Mouse (Mus musculus): Measurements from ENCODE around the gene Npff. TPM values are rescaled to one million over a fixed set of nuclear protein-coding genes. Genes with fewer than 3 reads are reported as not detected.

Npff gene
- polyA plus RNA-seq, 1 experiment from 2014 or later: 5.4 TPM

GRCm38 (mm10) chr15:102518859-102519201 is 5.9 kb downstream of the Npff start:
- Histone ChIP-seq H3K27ac (peak overlapping the region; percentile 100), H3K36me3 (peaks cover 23% of the 10 kb centered on the region), H3K9me3 (no peaks in the 10 kb centered on the region), H3K9ac (peak overlapping the region; percentile 87), H3K4me2 (peak overlapping the region; percentile 92), H3K4me3 (peak overlapping the region; percentile 76), H3K27me3 (no peaks in the 10 kb centered on the region), H3K4me1 (peaks cover 33% of the 10 kb centered on the region)
- WGBS: 10% methylated on average over 9 of the region's 9 CpGs
- ATAC-seq (ENCODE audit: borderline replicate concordance, extremely low read depth, low FRiP score, low TSS enrichment): no peak

GRCm38 (mm10) chr15:102517976-102518858 is 6.5 kb downstream of the Npff start, which contains the start of gene Tarbp2:
Tarbp2 (plus strand) TSS chr15:102518192.
- Histone ChIP-seq H3K27me3 (no peaks in the 10 kb centered on the region), H3K27ac (peak within 1 kb of the TSS; percentile 100), H3K36me3 (peaks cover 19% of the 10 kb centered on the region), H3K9me3 (no peaks in the 10 kb centered on the region), H3K4me3 (peak within 1 kb of the TSS; percentile 76), H3K4me1 (peaks cover 33% of the 10 kb centered on the region), H3K4me2 (peak within 1 kb of the TSS; percentile 92), H3K9ac (peak within 1 kb of the TSS; percentile 87)
- ATAC-seq (ENCODE audit: borderline replicate concordance, extremely low read depth, low FRiP score, low TSS enrichment): peak; percentile 92
- under 1% methylated on average over 60 of the region's 60 CpGs for WGBS

DNA sequence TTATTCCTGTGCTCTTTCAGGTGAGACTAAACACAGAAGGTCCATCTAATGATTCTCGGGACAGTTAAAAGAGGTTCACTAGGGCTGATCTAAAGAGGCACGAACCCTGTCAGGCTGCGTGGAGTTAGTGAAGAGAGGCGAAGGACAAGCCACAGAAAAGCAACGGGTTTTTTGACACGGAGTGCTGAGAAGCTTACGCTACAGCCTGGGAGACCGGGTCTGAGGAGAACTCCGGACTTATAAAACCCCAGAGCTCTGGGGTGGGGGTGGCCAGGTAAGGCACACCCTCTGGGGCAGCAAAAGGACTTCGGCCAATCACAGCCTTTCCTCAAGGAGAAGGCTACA is 7.1 kb downstream of the Npff start:
- peak overlapping the region; percentile 76 for H3K4me3 ChIP-seq
- ATAC-seq (ENCODE audit: borderline replicate concordance, extremely low read depth, low FRiP score, low TSS enrichment): no peak
- peak overlapping the region; percentile 59 for H3K9ac ChIP-seq
- no peaks in the 10 kb centered on the region for H3K27me3 ChIP-seq
- H3K36me3 ChIP-seq: peaks cover 19% of the 10 kb centered on the region
- peak overlapping the region; percentile 84 for H3K27ac ChIP-seq
- peak overlapping the region; percentile 92 for H3K4me2 ChIP-seq
- H3K9me3 ChIP-seq: no peaks in the 10 kb centered on the region
- H3K4me1 ChIP-seq: peaks cover 33% of the 10 kb centered on the region
- 0% methylated on average over 10 of the region's 10 CpGs for WGBS

DNA sequence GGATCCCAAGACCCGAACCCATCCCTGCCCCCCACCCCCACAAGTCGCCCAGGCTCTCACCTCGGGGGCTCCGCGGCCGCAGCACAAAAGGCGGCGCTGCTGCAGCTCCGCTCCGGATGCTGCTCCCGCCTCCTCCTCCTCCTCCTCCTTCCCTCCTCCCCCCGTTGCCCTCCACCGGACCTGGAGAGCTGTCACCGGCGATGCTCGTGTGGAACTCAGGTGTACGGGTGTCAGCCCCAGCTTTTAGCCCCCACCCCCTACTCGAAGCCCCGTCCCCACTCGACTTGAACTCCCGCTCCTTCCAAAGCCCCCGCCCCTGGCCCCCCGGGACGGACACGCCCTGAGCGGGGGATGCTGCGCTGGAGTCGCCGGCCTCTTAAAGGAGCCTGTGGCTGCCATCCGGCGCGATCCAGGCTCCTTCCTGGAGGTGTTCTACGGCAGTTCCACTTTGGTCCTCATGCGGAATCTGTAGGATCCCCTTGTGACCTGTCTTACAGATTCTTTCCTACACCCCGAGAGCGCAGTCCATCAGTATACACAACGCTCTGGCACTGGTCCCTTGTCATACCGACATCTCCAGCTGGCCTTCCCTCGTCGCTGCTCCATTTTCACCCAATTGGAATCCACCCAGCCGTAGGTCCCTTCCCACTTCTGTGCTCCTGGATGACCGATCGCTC is 7.9 kb downstream of the Npff start, which contains the start of gene Map3k12:
Map3k12 (minus strand) TSS at position 337 of the 677 bp plus-strand sequence.
- Histone ChIP-seq H3K4me3 (peak within 1 kb of the TSS; percentile 76), H3K36me3 (peaks cover 13% of the 10 kb centered on the region; the same call in 1 of the 2 replicates), H3K9me3 (no peaks in the 10 kb centered on the region), H3K9ac (peak within 1 kb of the TSS; percentile 59), H3K4me2 (peak within 1 kb of the TSS; percentile 92), H3K4me1 (peaks cover 38% of the 10 kb centered on the region), H3K27ac (peak within 1 kb of the TSS; percentile 84), H3K27me3 (no peaks in the 10 kb centered on the region)
- ATAC-seq (ENCODE audit: borderline replicate concordance, extremely low read depth, low FRiP score, low TSS enrichment): peak; percentile 2; the same call in 1 of the 2 replicates
- WGBS: under 1% methylated on average over 42 of the region's 43 CpGs

GRCm38 (mm10) chr15:102516293-102516692 is 8.4 kb downstream of the Npff start:
- H3K27ac ChIP-seq: peak overlapping the region; percentile 84
- H3K9me3 ChIP-seq: no peaks in the 10 kb centered on the region
- peaks cover 43% of the 10 kb centered on the region for H3K4me1 ChIP-seq
- peak overlapping the region; percentile 76 for H3K4me3 ChIP-seq
- no peak for ATAC-seq (ENCODE audit: borderline replicate concordance, extremely low read depth, low FRiP score, low TSS enrichment)
- no peaks in the 10 kb centered on the region for H3K27me3 ChIP-seq
- peak overlapping the region; percentile 92 for H3K4me2 ChIP-seq
- H3K9ac ChIP-seq: peak overlapping the region; percentile 59
- H3K36me3 ChIP-seq: peaks cover 9% of the 10 kb centered on the region; the same call in 1 of the 2 replicates
- WGBS: under 1% methylated on average over 12 of the region's 12 CpGs

- ATAC-seq (ENCODE audit: borderline replicate concordance, extremely low read depth, low FRiP score, low TSS enrichment): no peak
- Histone ChIP-seq H3K27me3 (no peaks in the 10 kb centered on the region), H3K4me1 (peaks cover 48% of the 10 kb centered on the region), H3K27ac (no peak overlapping the region), H3K4me3 (peak overlapping the region; percentile 76), H3K36me3 (peaks cover 4% of the 10 kb centered on the region; the same call in 1 of the 2 replicates), H3K4me2 (peak overlapping the region; percentile 92), H3K9me3 (no peaks in the 10 kb centered on the region), H3K9ac (peak overlapping the region; percentile 59)
- WGBS: 43% methylated on average over 4 of the region's 4 CpGs
These were observed 9.0 kb downstream of the Npff start for GRCm38 (mm10) chr15:102515791-102516190.

- no peak overlapping the region for H3K27ac ChIP-seq
- no peak for ATAC-seq (ENCODE audit: borderline replicate concordance, extremely low read depth, low FRiP score, low TSS enrichment)
- no peaks in the 10 kb centered on the region for H3K27me3 ChIP-seq
- H3K9ac ChIP-seq: no peak overlapping the region
- H3K4me2 ChIP-seq: peak overlapping the region; percentile 92
- 84% methylated on average over 2 of the region's 2 CpGs for WGBS
- H3K9me3 ChIP-seq: no peaks in the 10 kb centered on the region
- H3K36me3 ChIP-seq: no peaks in the 10 kb centered on the region
- peaks cover 46% of the 10 kb centered on the region for H3K4me1 ChIP-seq
- peak overlapping the region; percentile 76 for H3K4me3 ChIP-seq
These were observed 9.5 kb downstream of the Npff start for GRCm38 (mm10) chr15:102515261-102515660.

DNA sequence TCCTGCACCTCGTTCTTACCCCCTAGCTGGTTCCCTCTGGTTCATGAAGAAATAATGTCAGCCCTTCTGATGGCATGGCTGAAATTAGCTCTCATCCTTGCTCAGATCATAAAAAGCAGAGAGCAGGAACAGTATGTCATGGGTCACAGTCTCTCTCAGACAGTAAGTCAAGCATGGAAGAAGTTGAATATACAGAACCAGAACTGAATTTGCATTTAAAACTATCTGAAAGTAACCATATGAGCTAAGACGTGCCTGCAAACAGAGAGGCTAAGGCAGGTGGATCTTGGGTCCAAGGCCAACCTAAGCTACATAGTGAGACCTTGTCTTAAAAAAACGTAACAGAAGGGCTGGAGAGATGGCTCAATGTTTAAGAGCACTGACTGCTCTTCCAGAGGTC is 11.7 kb downstream of the Npff start:
- Histone ChIP-seq H3K9ac (no peak overlapping the region), H3K27me3 (no peaks in the 10 kb centered on the region), H3K4me2 (no peak overlapping the region), H3K27ac (no peak overlapping the region), H3K4me1 (peaks cover 35% of the 10 kb centered on the region), H3K4me3 (no peak overlapping the region), H3K36me3 (no peaks in the 10 kb centered on the region), H3K9me3 (no peaks in the 10 kb centered on the region)
- WGBS: 77% methylated on average over 3 of the region's 3 CpGs
- ATAC-seq (ENCODE audit: borderline replicate concordance, extremely low read depth, low FRiP score, low TSS enrichment): no peak

DNA sequence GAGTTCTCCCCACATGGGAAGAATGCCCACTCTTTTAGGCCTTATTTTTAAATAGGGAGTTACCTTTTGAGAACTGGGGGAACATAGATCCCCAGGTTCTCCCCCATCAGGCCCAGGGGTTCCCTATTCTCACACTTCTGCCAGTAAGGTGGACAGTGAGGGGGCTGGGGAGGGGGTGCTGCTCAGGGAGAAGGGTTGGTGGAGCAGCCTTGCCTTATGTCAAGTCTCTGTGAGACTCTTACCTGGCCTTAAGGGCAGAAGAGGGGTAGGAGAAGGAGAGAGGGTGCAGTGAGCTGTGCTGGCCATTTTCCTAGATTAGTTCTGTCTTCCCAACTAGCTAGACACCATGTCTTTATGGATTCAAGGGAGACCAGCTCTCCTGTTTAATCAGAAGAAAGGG is 12.3 kb downstream of the Npff start:
- no peaks in the 10 kb centered on the region for H3K27me3 ChIP-seq
- H3K36me3 ChIP-seq: no peaks in the 10 kb centered on the region
- no peaks in the 10 kb centered on the region for H3K9me3 ChIP-seq
- ATAC-seq (ENCODE audit: borderline replicate concordance, extremely low read depth, low FRiP score, low TSS enrichment): no peak
- H3K4me3 ChIP-seq: no peak overlapping the region
- no peak overlapping the region for H3K4me2 ChIP-seq
- H3K4me1 ChIP-seq: peaks cover 35% of the 10 kb centered on the region
- H3K9ac ChIP-seq: no peak overlapping the region
- H3K27ac ChIP-seq: no peak overlapping the region

DNA sequence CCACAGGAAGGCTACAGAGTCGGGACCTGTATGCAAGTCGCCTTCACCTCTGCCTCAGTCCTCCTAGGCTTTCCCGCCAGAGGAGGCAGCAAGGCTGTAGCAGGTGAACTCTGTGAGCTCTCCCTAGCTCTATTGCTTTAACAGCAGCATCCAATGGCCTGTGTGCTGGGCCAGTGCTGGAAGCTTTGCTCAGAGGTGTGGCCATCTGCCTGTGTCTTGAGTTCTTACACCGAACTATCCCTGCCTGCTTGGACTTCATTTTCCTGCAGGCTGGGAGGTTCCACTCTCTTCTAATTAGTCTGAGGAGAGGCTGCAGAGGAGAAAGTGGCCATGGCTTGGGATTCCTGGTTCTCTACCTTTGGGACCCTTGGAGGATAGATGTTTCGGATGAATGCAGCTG is 12.7 kb downstream of the Npff start:
- Histone ChIP-seq H3K36me3 (no peaks in the 10 kb centered on the region), H3K4me3 (no peak overlapping the region), H3K27me3 (no peaks in the 10 kb centered on the region), H3K9ac (0 out of 2 replicates have a peak overlapping the region, but pooled peaks have one; percentile 5), H3K4me2 (no peak overlapping the region), H3K9me3 (no peaks in the 10 kb centered on the region), H3K4me1 (peaks cover 35% of the 10 kb centered on the region), H3K27ac (0 out of 2 replicates have a peak overlapping the region, but pooled peaks have one; percentile 10)
- ATAC-seq (ENCODE audit: borderline replicate concordance, extremely low read depth, low FRiP score, low TSS enrichment): no peak
- WGBS: 47% methylated on average over 5 of the region's 5 CpGs

GRCm38 (mm10) chr15:102511285-102511833 is 13.4 kb downstream of the Npff start:
- no peaks in the 10 kb centered on the region for H3K36me3 ChIP-seq
- H3K9ac ChIP-seq: no peak overlapping the region
- 17% methylated on average over 6 of the region's 6 CpGs for WGBS
- H3K27ac ChIP-seq: 0 out of 2 replicates have a peak overlapping the region, but pooled peaks have one; percentile 68
- peak overlapping the region; percentile 62 for H3K4me3 ChIP-seq
- H3K27me3 ChIP-seq: no peaks in the 10 kb centered on the region
- ATAC-seq (ENCODE audit: borderline replicate concordance, extremely low read depth, low FRiP score, low TSS enrichment): no peak
- no peaks in the 10 kb centered on the region for H3K9me3 ChIP-seq
- peak overlapping the region; percentile 94 for H3K4me2 ChIP-seq
- peaks cover 34% of the 10 kb centered on the region for H3K4me1 ChIP-seq

All from lung, embryonic 15.5 days (tissue).